Mouse (Mus musculus) CD4-positive, CD25-positive, alpha-beta regulatory T cell (primary cell): Measurements from ENCODE around the gene Ap4b1. TPM values are rescaled to one million over a fixed set of nuclear protein-coding genes. Genes with fewer than 3 reads are reported as not detected.

ENCODE experiments used
- polyA plus RNA-seq: library from polyadenylated mRNA; unstranded; fragments of 100-300 nt; shearing (Covaris generic); gene quantifications from one replicate; pipeline ENCODE4 v1.2.1, GENCODE M21; 2017

The Ap4b1 gene
- polyA plus RNA-seq = 31.5 TPM

GRCm38 (mm10) chr3:103808891-103809798 lies at the start of gene Ap4b1, which contains the start of the genes Dclre1b and Gm43064:
Gene Ap4b1, plus strand, starts transcription at chr3:103809520.
Gene Dclre1b, minus strand, starts transcription at chr3:103809444.
Gene Gm43064, plus strand, starts transcription at chr3:103809573.

GRCm38 (mm10) chr3:103791230-103792110 lies 17.9 kb upstream of the Ap4b1 start, which contains the start of gene Hipk1:
Gene Hipk1, minus strand, starts transcription at chr3:103791563.

DNA sequence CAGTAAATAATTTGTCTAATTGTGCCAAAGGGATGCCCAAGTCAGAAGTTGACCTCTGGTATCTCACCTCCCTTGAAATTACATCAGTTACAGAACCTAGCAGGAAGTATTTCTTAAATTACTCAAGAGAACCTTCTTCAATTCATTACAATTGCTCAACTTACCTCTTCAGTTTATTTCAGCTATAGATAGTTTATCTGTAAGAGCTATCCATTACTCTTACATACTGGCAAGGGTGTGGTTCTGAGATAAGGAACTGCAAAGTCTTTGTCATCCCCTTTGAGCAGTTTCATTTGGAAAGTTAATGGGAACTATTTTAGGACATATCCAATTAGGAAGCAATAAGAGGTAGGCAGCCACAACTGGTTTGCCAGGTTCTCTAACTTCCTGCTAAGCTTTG lies 23.1 kb downstream of the Ap4b1 start, which contains the start of gene Bcl2l15:
Gene Bcl2l15, plus strand, starts transcription at position 176 of the 400 bp plus-strand sequence.

DNA sequence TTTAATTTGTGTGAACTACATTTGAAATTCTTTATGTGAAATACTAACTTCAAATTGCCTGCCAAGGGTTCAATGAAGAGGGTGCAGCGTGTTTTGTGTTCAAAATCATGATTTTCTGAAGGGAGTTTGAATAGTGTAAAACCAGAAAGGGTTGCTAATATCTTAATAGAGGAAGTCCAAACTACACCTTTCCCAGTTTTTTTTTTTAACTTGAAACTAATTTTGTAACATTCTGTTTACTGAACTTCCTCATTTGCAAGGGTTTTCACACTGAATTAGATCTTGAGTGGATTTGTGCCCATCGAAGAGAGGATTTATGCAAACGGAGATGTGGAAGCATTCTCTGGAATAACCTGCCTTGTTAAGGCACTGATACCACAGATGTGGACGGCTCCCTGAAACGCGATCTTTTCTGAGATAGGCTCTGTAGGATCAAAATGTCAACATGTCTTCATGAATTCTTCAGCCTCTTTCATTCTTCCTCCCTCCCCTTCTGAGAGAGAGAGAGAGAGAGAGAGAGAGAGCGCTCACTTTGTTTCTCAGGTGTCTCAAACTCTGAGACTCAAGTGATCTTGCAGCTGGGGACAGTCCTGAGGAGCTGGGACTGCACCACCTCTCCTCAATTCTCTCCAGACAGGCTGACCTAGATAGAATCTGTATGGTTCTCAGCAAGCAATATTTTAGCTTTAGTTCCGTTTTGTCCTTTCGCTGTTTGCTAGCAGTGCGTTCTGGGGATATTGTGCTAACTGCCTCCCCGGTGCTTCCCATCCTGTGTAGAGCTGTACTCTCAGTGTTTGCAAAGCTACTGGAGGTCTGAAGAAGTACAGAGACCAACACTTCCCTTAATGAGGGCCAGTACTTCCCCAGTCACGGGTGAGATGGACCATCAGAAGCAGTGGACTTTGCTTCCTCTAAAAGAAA lies 49.8 kb downstream of the Ap4b1 start, which contains the start of gene Ptpn22:
Gene Ptpn22, plus strand, starts transcription at position 915 of the 921 bp plus-strand sequence.

Other genes with a start within 250 kb of the Ap4b1 start
- gene Syt6, start 234.3 kb upstream of the Ap4b1 start, polyA plus RNA-seq = not detected
- 3.5 TPM for gene Atg4a-ps, start 163.5 kb upstream of the Ap4b1 start, polyA plus RNA-seq
- gene Olfml3, start 71.5 kb upstream of the Ap4b1 start, polyA plus RNA-seq = 0.44 TPM
- not detected for gene Gm10964, start 70.2 kb upstream of the Ap4b1 start, polyA plus RNA-seq
- 35.5 TPM for gene Hipk1, start 18.0 kb upstream of the Ap4b1 start, polyA plus RNA-seq
- gene Dclre1b, start 76 bp upstream of the Ap4b1 start, polyA plus RNA-seq = 22.0 TPM
- gene Gm43064, start 53 bp downstream of the Ap4b1 start, polyA plus RNA-seq = not detected
- gene Bcl2l15, start 23.1 kb downstream of the Ap4b1 start, polyA plus RNA-seq = 1.8 TPM
- gene Ptpn22, start 50.3 kb downstream of the Ap4b1 start, polyA plus RNA-seq = 256 TPM
- 27.2 TPM for gene Rsbn1, start 104.6 kb downstream of the Ap4b1 start, polyA plus RNA-seq
- 64.7 TPM for gene Phtf1, start 158.6 kb downstream of the Ap4b1 start, polyA plus RNA-seq